Mouse (Mus musculus) lung, adult 2 months (tissue): Measurements from ENCODE around the gene Patz1. TPM values are rescaled to one million over a fixed set of nuclear protein-coding genes. Genes with fewer than 3 reads are reported as not detected.

Experiments used
- DNase-seq: peaks from one replicate; pipeline ENCODE4 v3.0.0; 2022
- H3K4me1 ChIP-seq: fragments of 200-500 bp; 2 replicates; pipeline ENCODE4 v1.6.1; 2011; ENCODE audit warnings: low read length; ENCODE audit not compliant: control insufficient read depth, insufficient read depth
- H3K4me3 ChIP-seq: fragments of 200-500 bp; replicated peaks from 2 replicates; pipeline ENCODE3; 2011; ENCODE audit warnings: low read depth, mild to moderate bottlenecking, control low read depth, low read length; ENCODE audit errors: extremely low read depth
- CTCF ChIP-seq: fragments of 200-500 bp; IDR thresholded peaks from 2 replicates; pipeline ENCODE4 v1.5.1; 2011; ENCODE audit warnings: mild to moderate bottlenecking, low read length, control low read depth; ENCODE audit not compliant: insufficient read depth
- POLR2A ChIP-seq: fragments of 200-500 bp; IDR thresholded peaks from 2 replicates; pipeline ENCODE4 v1.6.1; 2011; ENCODE audit warnings: low read depth, mild to moderate bottlenecking, control low read depth, low read length, borderline replicate concordance; ENCODE audit errors: extremely low read depth
- WGBS: fragments of 180-500 bp; shearing (Covaris S2); methylation state at CpG from one replicate; pipeline ENCODE4 v1.1.7; 2018; 5-methylcytosine and 5-hydroxymethylcytosine counted together
- polyA plus RNA-seq: library from polyadenylated mRNA; depleted of rRNA; stranded (reverse); fragments of >200 nt; gene quantifications from 2 replicates; pipeline ENCODE4 v1.2.3, GENCODE M21; 2012; rRNA removed

Gene Patz1
- 40.3 and 50.9 TPM in 2 replicates for polyA plus RNA-seq

DNA sequence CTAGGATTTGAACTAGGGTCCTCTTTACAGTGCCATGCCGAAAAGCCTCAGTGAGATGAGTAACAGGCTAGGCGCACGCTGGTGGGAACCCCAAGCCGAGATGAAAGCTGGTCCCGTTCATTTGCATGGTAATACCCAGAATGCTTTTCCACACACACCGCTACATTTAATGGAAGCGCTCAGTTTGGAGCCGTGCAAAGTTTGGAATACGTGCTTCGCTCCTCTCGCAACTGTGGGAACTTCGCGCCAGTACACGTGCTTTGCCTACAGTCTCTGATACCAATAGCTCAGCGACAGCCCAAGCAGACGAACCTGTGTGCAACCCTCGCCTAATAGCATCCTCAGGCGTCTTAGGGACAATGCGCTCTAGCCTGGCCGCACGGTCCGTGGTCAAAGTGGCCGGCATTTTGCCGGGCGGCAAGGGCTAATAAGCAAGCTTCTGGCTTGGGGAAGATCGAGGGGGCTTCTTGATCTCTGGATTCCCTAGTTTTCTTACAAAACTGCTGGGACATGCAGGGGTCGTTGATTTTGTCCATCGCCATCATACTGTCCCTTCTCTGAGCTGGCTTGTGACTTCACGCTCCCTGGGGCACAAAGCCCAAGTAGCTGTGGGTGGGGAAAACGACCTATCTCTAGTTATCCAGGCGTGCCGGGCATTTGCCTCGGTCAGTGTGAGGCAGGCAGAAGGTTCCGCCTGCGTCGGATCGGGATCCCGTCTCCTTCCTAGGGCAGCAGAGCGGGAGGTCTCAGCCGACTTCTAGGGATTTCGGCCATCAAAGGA lies at the start of gene Patz1:
Gene Patz1 (plus strand): TSS at position 354 of the 781 bp plus-strand sequence.
- H3K4me1 ChIP-seq: peaks cover 24% of the 10 kb centered on the region
- WGBS: under 1% methylated on average over 41 of the region's 41 CpGs
- H3K4me3 ChIP-seq: peak within 1 kb of the TSS; percentile 83
- peak; percentile 67 for DNase-seq
- TF ChIP-seq POLR2A: peak; percentile 77; the same call in 1 of the 2 replicates
- TF ChIP-seq CTCF: no peak

DNA sequence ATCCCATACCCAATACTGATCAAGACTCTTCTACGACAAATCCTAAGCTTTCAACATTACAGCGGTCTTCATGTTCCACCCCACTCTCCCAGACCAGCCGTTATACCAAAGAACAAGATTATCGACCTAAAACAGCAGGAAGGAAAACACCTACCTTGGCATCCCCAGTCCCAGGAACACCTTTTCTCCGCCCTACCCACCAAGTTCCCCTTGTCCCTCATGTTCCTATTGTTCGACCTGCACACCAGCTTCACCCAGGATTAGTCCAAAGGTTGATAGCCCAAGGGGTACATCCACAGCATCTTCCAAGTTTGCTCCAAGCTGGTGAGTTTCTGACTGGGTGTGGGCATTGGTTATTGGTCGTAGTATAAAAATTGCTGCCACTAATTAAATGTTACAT lies 46.3 kb upstream of the Patz1 start:
- TF ChIP-seq POLR2A: no peak
- Histone ChIP-seq H3K4me1 (no peaks in the 10 kb centered on the region), H3K4me3 (no peak overlapping the region)
- no peak for DNase-seq
- 91% methylated on average over 7 of the region's 7 CpGs for WGBS

DNA sequence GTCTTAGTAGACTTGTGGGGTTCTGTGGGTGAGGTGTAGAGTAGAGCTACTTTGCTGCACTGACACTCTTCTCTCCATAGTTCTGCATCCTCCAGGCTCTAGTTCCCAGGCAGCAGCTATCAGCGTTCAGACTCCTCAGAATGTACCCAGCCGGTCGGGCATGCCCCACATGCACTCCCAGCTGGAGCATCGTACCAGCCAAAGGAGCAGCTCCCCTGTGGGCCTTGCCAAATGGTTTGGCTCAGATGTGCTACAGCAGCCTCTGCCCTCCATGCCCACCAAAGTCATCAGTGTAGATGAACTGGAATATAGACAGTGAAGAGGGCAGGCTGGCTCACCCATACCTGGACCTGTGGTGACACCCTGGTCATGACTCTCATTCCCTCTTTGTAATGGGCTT lies 44.9 kb upstream of the Patz1 start:
- Histone ChIP-seq H3K4me1 (no peaks in the 10 kb centered on the region), H3K4me3 (no peak overlapping the region)
- DNase-seq: no peak
- TF ChIP-seq CTCF (no peak), POLR2A (no peak)
- 75% methylated on average over 4 of the region's 4 CpGs for WGBS

DNA sequence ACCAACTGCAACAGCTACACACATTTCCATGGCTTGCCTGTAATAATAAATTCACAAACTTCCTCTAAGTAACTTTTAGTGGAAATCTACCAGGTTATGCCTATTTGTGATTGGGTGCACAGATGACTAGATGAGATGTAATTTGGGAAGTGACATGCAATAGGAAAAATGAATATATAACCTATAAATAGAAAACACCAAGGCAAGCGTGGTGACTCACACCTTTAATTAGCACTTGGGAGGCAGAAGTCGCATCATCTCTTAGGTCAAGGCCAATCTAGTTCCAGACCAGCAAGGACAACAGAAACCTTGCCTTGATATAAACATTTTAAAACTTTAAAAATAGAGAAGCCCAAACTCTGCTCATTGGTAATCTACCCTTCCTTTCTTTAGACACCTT lies 41.3 kb upstream of the Patz1 start:
- Histone ChIP-seq H3K4me1 (no peaks in the 10 kb centered on the region), H3K4me3 (no peak overlapping the region)
- 78% methylated on average over 2 of the region's 2 CpGs for WGBS
- TF ChIP-seq CTCF: no peak
- TF ChIP-seq POLR2A: no peak
- no peak for DNase-seq

DNA sequence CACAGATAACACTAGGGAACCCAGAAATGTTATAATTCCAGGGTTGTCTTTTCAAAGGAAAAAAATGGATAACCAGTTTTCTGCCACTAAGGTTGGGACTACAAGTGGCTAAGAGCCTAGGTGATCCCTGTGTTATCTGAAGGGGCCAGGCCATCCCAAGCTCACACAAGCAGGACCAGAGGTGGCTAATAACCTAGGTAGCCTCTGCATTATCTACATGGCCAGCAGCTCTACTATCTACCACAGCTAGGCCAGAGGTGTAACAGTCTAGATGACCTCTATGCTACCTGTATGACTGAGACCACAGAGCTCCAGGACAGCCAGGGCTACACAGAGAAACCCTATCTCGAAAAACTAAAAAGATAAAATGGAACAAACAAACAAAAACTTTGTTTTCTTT lies 29.1 kb upstream of the Patz1 start:
- no peak for DNase-seq
- Histone ChIP-seq H3K4me3 (no peak overlapping the region), H3K4me1 (no peaks in the 10 kb centered on the region; the same call in 1 of the 2 replicates)
- WGBS: 86% methylated on average over 1 of the region's 1 CpGs
- TF ChIP-seq POLR2A (no peak), CTCF (no peak)

DNA sequence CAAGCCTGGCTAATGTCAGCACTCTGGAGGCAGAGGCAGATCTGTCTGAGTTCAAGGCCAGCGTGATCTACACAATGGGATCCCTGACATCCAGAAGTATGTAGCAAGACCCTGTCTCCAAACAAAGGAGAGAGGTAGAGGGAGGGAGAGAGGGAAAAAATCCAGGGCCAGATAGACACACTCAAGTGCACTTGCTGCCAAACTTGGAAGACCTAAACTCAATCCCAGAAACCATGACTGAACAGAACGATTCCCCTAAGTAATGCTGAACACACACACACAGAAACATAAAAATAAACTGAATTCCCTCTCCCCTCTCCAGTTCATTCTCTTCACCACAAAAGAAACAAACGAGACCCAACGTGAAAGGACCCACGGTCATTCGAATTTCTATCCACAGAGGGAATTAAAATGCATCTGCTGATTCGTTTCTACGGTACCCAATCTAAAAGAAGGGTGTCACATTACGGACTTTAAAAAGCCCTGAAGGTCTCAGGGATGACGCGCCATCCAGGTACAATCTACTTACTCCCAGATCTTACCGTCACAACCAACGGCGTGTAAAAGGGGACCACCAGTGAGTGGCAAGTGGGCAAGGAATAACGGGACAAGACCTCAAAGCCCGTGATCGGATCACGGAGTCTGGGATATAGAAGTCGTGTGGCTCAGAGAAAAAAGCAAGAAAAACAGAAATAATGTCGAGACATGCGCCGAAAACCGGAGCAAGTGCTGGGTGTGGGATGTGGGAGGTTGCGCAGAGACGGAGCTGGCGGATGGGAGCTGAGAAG lies 23.2 kb upstream of the Patz1 start:
- DNase-seq: peak; percentile 33
- H3K4me3 ChIP-seq: peak overlapping the region; percentile 80
- TF ChIP-seq CTCF (no peak), POLR2A (no peak)
- 2% methylated on average over 26 of the region's 26 CpGs for WGBS
- peaks cover 5% of the 10 kb centered on the region for H3K4me1 ChIP-seq

DNA sequence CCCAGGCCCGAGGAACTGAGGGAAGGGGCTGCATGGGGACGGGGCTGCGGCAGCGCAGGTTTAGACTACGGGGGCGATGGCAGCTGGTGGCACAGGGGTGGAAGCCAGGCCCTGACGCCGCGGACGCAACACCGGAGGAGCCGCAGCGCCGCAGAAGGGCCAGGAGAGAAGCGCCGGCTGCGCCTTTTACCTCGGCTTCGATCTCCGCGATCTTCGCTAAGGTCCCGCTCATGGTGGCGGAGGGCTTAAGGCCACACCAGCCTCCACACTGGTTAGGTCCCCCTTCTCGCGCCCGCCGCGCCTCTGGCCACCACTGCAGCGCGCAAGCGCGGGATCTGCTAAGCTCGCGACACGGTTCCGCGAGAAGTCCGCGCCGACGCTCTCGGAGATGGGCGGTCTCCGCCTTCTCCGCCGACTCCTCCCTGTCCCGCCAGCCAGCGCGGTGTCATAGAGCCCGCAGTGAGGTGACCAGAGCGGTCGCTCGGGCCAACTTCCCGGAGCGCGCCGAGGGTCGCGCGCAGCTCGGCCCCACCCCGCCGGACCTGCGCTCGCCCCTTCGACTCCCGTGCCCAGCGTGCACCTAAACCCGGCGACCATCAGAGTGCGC lies 22.5 kb upstream of the Patz1 start, which contains the start of gene Drg1:
Gene Drg1 (minus strand): TSS at position 337 of the 607 bp plus-strand sequence.
- peak; percentile 91 for DNase-seq
- under 1% methylated on average over 72 of the region's 72 CpGs for WGBS
- Histone ChIP-seq H3K4me1 (peaks cover 5% of the 10 kb centered on the region), H3K4me3 (peak within 1 kb of the TSS; percentile 96)
- TF ChIP-seq CTCF (no peak), POLR2A (peak; percentile 95)

DNA sequence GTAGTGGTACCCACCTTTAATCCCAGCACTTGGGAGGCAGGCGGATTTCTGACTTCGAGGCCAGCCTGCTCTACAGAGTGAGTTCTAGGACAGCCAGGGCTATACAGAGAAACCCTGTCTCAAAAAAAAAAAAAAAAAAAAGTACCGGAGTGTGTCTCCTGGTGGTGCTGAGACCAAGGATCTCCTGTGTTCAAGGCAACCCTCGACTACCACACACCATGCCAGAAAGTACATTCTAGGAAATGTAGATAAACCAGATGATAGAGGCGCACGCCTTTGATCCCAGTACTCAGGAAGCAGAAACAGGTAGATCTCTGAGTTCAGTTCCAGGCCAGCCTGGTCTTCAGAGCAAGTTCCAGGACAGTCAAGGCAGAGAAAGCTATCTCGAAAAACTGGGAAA lies 21.5 kb upstream of the Patz1 start:
- Histone ChIP-seq H3K4me1 (peaks cover 5% of the 10 kb centered on the region), H3K4me3 (peak overlapping the region; percentile 96)
- DNase-seq: no peak
- 38% methylated on average over 7 of the region's 7 CpGs for WGBS
- TF ChIP-seq POLR2A (no peak), CTCF (no peak)

DNA sequence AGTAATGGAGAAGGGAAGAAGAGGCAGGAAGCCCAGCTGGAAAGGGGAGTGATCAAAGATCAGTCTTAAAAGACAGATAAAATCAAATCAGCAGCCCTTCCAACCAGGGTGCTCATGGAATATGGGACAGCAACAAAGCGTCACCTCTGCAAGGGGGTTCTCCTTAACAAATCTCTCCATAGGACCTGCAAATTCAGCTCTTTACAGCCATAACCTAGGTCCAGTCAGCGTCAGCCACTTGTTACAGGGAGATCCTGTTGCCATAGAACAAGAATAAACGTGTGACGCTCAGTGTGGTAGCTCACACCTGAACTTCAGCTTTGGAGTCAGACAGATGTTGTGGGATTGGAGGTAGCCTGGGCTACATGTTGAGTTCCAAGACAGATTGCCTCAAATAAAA lies 19.4 kb upstream of the Patz1 start:
- Histone ChIP-seq H3K4me1 (peaks cover 5% of the 10 kb centered on the region), H3K4me3 (no peak overlapping the region)
- 25% methylated on average over 4 of the region's 4 CpGs for WGBS

More for the DNA sequence above, 19.4 kb upstream of the Patz1 start:
- no peak for DNase-seq
- TF ChIP-seq POLR2A (no peak), CTCF (no peak)
